Mouse (Mus musculus) small intestine, adult 2 months (tissue): ENCODE measurements around the gene Clock.

Experiments used
- CTCF ChIP-seq: fragments of 200-500 bp; IDR thresholded peaks from 2 replicates; pipeline ENCODE4 v1.5.1; 2012; ENCODE audit warnings: low read depth, mild to moderate bottlenecking, control low read depth, inconsistent platforms, low read length, moderate library complexity, mixed read lengths; ENCODE audit not compliant: insufficient replicate concordance, insufficient read length; ENCODE audit errors: extremely low read depth
- POLR2A ChIP-seq: fragments of 200-500 bp; IDR thresholded peaks from 2 replicates; pipeline ENCODE4 v1.6.1; 2012; ENCODE audit warnings: low read depth, mild to moderate bottlenecking, control low read depth, inconsistent platforms, low read length, moderate library complexity

GRCm38 (mm10) chr5:76203171-76203570 is 101.4 kb downstream of the Clock start:
- no peak for TF ChIP-seq POLR2A
- no peak for TF ChIP-seq CTCF
